Mouse (Mus musculus) left cerebral cortex, postnatal 10 days (tissue): Measurements from ENCODE around the gene Cyp27b1. TPM values are rescaled to one million over a fixed set of nuclear protein-coding genes. Genes with fewer than 3 reads are reported as not detected.

ENCODE experiments used
- microRNA-seq: library from miRNA; unstranded; fragments of <30 nt; microRNA quantifications from one replicate; pipeline ENCODE4 v1.2.0, GENCODE M21; 2022
- total RNA-seq, 2 experiments: library from RNA; stranded (reverse); gene quantifications; 2 replicates each; pipeline ENCODE4 v1.2.3; 2021

The Cyp27b1 gene
- total RNA-seq, 2 experiments from 2014 or later, result 0.36 to 0.49 TPM

Small RNA genes within 50 kb of the gene (microRNA-seq; reads per million reads assigned to microRNA genes)
- gene Mir546, result not detected

Other genes starting within 250 kb of the Cyp27b1 start
- gene Atp23, start 146.9 kb upstream of the Cyp27b1 start, total RNA-seq, result 10 to 100 TPM in 1 of 2 experiments, 1 to 10 TPM in 1; 8.6 to 10.2 TPM
- 10 to 100 TPM; 54.2 to 62.9 TPM for gene Ctdsp2, start 69.5 kb upstream of the Cyp27b1 start, total RNA-seq
- gene Avil, start 47.5 kb upstream of the Cyp27b1 start, total RNA-seq, result under 1 TPM; 0.14 to 0.17 TPM
- 10 to 100 TPM; 28.6 to 31.0 TPM for gene Tsfm, start 17.4 kb upstream of the Cyp27b1 start, total RNA-seq
- gene Mettl1, start 6.8 kb upstream of the Cyp27b1 start, total RNA-seq, result 10 to 100 TPM; 10.7 to 12.4 TPM
- gene Eef1akmt3, start 6.7 kb upstream of the Cyp27b1 start, total RNA-seq, result under 1 TPM; 0.28 to 0.49 TPM
- gene March9, start 11.9 kb downstream of the Cyp27b1 start, total RNA-seq, result 10 to 100 TPM; 49.6 to 49.8 TPM
- 100 to 1,000 TPM; 114 to 123 TPM for gene Cdk4, start 15.3 kb downstream of the Cyp27b1 start, total RNA-seq
- 10 to 100 TPM; 65.2 to 67.9 TPM for gene Tspan31, start 22.0 kb downstream of the Cyp27b1 start, total RNA-seq
- 100 to 1,000 TPM; 558 to 572 TPM for gene Agap2, start 27.0 kb downstream of the Cyp27b1 start, total RNA-seq
- gene Os9, start 72.9 kb downstream of the Cyp27b1 start, total RNA-seq, result 100 to 1,000 TPM; 103 to 107 TPM
- 100 to 1,000 TPM; 105 to 107 TPM for gene B4galnt1, start 117.0 kb downstream of the Cyp27b1 start, total RNA-seq
- gene Slc26a10, start 132.4 kb downstream of the Cyp27b1 start, total RNA-seq, result 1 to 10 TPM; 1.0 to 1.2 TPM
- 10 to 100 TPM; 65.2 to 69.1 TPM for gene Arhgef25, start 141.8 kb downstream of the Cyp27b1 start, total RNA-seq
- 100 to 1,000 TPM; 182 to 185 TPM for gene Dtx3, start 147.5 kb downstream of the Cyp27b1 start, total RNA-seq
- 10 to 100 TPM; 42.2 to 47.4 TPM for gene Pip4k2c, start 163.3 kb downstream of the Cyp27b1 start, total RNA-seq
- 100 to 1,000 TPM; 468 to 479 TPM for gene Kif5a, start 215.1 kb downstream of the Cyp27b1 start, total RNA-seq
- 100 to 1,000 TPM; 322 to 330 TPM for gene Dctn2, start 218.1 kb downstream of the Cyp27b1 start, total RNA-seq
- 10 to 100 TPM; 37.4 to 45.5 TPM for gene Mbd6, start 240.8 kb downstream of the Cyp27b1 start, total RNA-seq